Mouse (Mus musculus) stomach, postnatal 0 days (tissue): Measurements from ENCODE around the gene Arid1b. TPM values are rescaled to one million over a fixed set of nuclear protein-coding genes. Genes with fewer than 3 reads are reported as not detected.

ENCODE experiments used
- ATAC-seq: fragments of 200-750 bp; cut with Nextera tagmentation; 2 replicates; pipeline ENCODE4 v1.8.0; 2017; ENCODE audit not compliant: low FRiP score, low TSS enrichment
- DNase-seq: peaks from one replicate; pipeline ENCODE4 v3.0.0-alpha.2; 2016; ENCODE audit warnings: low spot score
- H3K27ac ChIP-seq: fragments of 300-500 bp; sonication (generic); replicated peaks from 2 replicates; pipeline ENCODE4 v1.5.1; 2014; ENCODE audit warnings: mild to moderate bottlenecking, control low read depth
- H3K27me3 ChIP-seq: fragments of 300-500 bp; sonication (generic); 2 replicates; pipeline ENCODE4 v1.6.1; 2014; ENCODE audit warnings: low read length; ENCODE audit not compliant: control insufficient read depth, insufficient read depth
- H3K36me3 ChIP-seq: fragments of 300-500 bp; sonication (generic); 2 replicates; pipeline ENCODE4 v1.6.1; 2014; ENCODE audit warnings: low read length, mixed read lengths; ENCODE audit not compliant: control insufficient read depth, insufficient read depth
- H3K4me1 ChIP-seq: fragments of 300-500 bp; sonication (generic); replicated peaks from 2 replicates; pipeline ENCODE4 v1.6.1; 2014; ENCODE audit warnings: antibody characterized with exemption; ENCODE audit not compliant: control insufficient read depth, insufficient read depth
- H3K4me2 ChIP-seq: fragments of 300-500 bp; sonication (generic); replicated peaks from 2 replicates; pipeline ENCODE4 v1.6.1; 2014; ENCODE audit warnings: low read depth, mild to moderate bottlenecking, control low read depth, moderate library complexity
- H3K4me3 ChIP-seq: fragments of 300-500 bp; sonication (generic); 2 replicates; pipeline ENCODE4 v1.5.1; 2014; ENCODE audit warnings: low read depth, low read length, control low read depth
- H3K9ac ChIP-seq: fragments of 300-500 bp; sonication (generic); 2 replicates; pipeline ENCODE4 v1.6.1; 2014; ENCODE audit warnings: mild to moderate bottlenecking, low read length, control low read depth, mixed read lengths
- H3K9me3 ChIP-seq: fragments of 300-500 bp; sonication (generic); 2 replicates; pipeline ENCODE4 v1.6.1; 2016; ENCODE audit warnings: low read length; ENCODE audit not compliant: control insufficient read depth
- CTCF ChIP-seq: IDR thresholded peaks from 2 replicates; pipeline ENCODE4 v1.5.1; 2016; ENCODE audit warnings: antibody characterized with exemption, low read depth, mild to moderate bottlenecking, moderate library complexity
- EP300 ChIP-seq: optimal IDR thresholded peaks from 2 replicates; pipeline ENCODE3; 2016; ENCODE audit warnings: antibody characterized with exemption
- WGBS: fragments of 180-500 bp; shearing (Covaris S2); extraction: QIAGEN DNeasy Blood & Tissue Kit; methylation state at CpG from one replicate; pipeline ENCODE4 v1.1.7; 2014; 5-methylcytosine and 5-hydroxymethylcytosine counted together
- polyA plus RNA-seq: library from polyadenylated mRNA; unstranded; fragments of >200 nt; fragmentation: Nextera tagmentation; extraction: Ambion mirVana; gene quantifications from 2 replicates; pipeline ENCODE4 v1.2.1, GENCODE M21; 2015

Gene Arid1b
- polyA plus RNA-seq, 1 experiment from 2014 or later: 5.6 TPM

- Histone ChIP-seq H3K9me3 (no peaks in the 10 kb centered on the region), H3K27me3 (no peaks in the 10 kb centered on the region), H3K36me3 (no peaks in the 10 kb centered on the region), H3K27ac (no peak overlapping the region), H3K4me1 (no peaks in the 10 kb centered on the region; the same call in 1 of the 2 replicates), H3K4me2 (no peak overlapping the region), H3K4me3 (no peak overlapping the region), H3K9ac (no peak overlapping the region)
- ATAC-seq: no peak
- DNase-seq: no peak
- no peak for TF ChIP-seq EP300
- TF ChIP-seq CTCF: no peak
- 52% methylated on average over 4 of the region's 4 CpGs for WGBS
These were observed 73.1 kb downstream of the Arid1b start for GRCm38 (mm10) chr17:5067264-5067663.

GRCm38 (mm10) chr17:5070399-5070798 lies 76.3 kb downstream of the Arid1b start:
- H3K9me3 ChIP-seq: no peaks in the 10 kb centered on the region
- no peaks in the 10 kb centered on the region for H3K27me3 ChIP-seq
- no peak for TF ChIP-seq EP300
- no peak for TF ChIP-seq CTCF
- no peaks in the 10 kb centered on the region for H3K36me3 ChIP-seq
- 72% methylated on average over 3 of the region's 3 CpGs for WGBS
- ATAC-seq (no peak), DNase-seq (no peak)
- no peak overlapping the region for H3K27ac ChIP-seq
- no peak overlapping the region for H3K9ac ChIP-seq
- H3K4me1 ChIP-seq: no peaks in the 10 kb centered on the region; the same call in 1 of the 2 replicates
- no peak overlapping the region for H3K4me3 ChIP-seq
- H3K4me2 ChIP-seq: no peak overlapping the region

- no peak for DNase-seq
- H3K9ac ChIP-seq: no peak overlapping the region
- no peaks in the 10 kb centered on the region for H3K27me3 ChIP-seq
- H3K4me3 ChIP-seq: no peak overlapping the region
- TF ChIP-seq EP300 (no peak), CTCF (no peak)
- WGBS: 58% methylated on average over 4 of the region's 4 CpGs
- H3K36me3 ChIP-seq: no peaks in the 10 kb centered on the region
- H3K4me1 ChIP-seq: no peaks in the 10 kb centered on the region; the same call in 1 of the 2 replicates
- ATAC-seq: no peak
- no peaks in the 10 kb centered on the region for H3K9me3 ChIP-seq
- no peak overlapping the region for H3K27ac ChIP-seq
- no peak overlapping the region for H3K4me2 ChIP-seq
These were observed 78.4 kb downstream of the Arid1b start for GRCm38 (mm10) chr17:5072539-5072938.

- Histone ChIP-seq H3K9ac (no peak overlapping the region), H3K4me1 (no peaks in the 10 kb centered on the region), H3K27me3 (no peaks in the 10 kb centered on the region), H3K9me3 (no peaks in the 10 kb centered on the region), H3K4me3 (no peak overlapping the region), H3K27ac (no peak overlapping the region), H3K36me3 (no peaks in the 10 kb centered on the region), H3K4me2 (no peak overlapping the region)
- DNase-seq (no peak), ATAC-seq (no peak)
- WGBS: 71% methylated on average over 7 of the region's 7 CpGs
- TF ChIP-seq CTCF (no peak), EP300 (no peak)
These were observed 80.8 kb downstream of the Arid1b start for GRCm38 (mm10) chr17:5074752-5075506.

- no peak for TF ChIP-seq EP300
- no peak for TF ChIP-seq CTCF
- no peaks in the 10 kb centered on the region for H3K27me3 ChIP-seq
- WGBS: 41% methylated on average over 9 of the region's 9 CpGs
- no peak overlapping the region for H3K9ac ChIP-seq
- no peak overlapping the region for H3K4me2 ChIP-seq
- DNase-seq (no peak), ATAC-seq (no peak)
- 0 out of 2 replicates have a peak, but pooled peaks cover 9% of the 10 kb centered on the region for H3K4me1 ChIP-seq
- no peaks in the 10 kb centered on the region for H3K9me3 ChIP-seq
- H3K27ac ChIP-seq: no peak overlapping the region
- no peaks in the 10 kb centered on the region for H3K36me3 ChIP-seq
- H3K4me3 ChIP-seq: no peak overlapping the region
These were observed 83.9 kb downstream of the Arid1b start for GRCm38 (mm10) chr17:5077996-5078395.

- no peaks in the 10 kb centered on the region for H3K36me3 ChIP-seq
- no peak overlapping the region for H3K9ac ChIP-seq
- WGBS: 58% methylated on average over 5 of the region's 5 CpGs
- no peak overlapping the region for H3K27ac ChIP-seq
- DNase-seq: no peak
- no peaks in the 10 kb centered on the region for H3K9me3 ChIP-seq
- no peak for ATAC-seq
- H3K4me2 ChIP-seq: no peak overlapping the region
- no peak for TF ChIP-seq EP300
- no peak for TF ChIP-seq CTCF
- H3K27me3 ChIP-seq: no peaks in the 10 kb centered on the region
- H3K4me1 ChIP-seq: 0 out of 2 replicates have a peak, but pooled peaks cover 9% of the 10 kb centered on the region
- no peak overlapping the region for H3K4me3 ChIP-seq
These were observed 84.4 kb downstream of the Arid1b start for GRCm38 (mm10) chr17:5078576-5078975.
